Mouse (Mus musculus) CH12.LX (cell line): ENCODE measurements around the gene Lifr. TPM values are rescaled to one million over a fixed set of nuclear protein-coding genes. Genes with fewer than 3 reads are reported as not detected.

Experiments used
- DNase-seq: peaks from one replicate; pipeline ENCODE4 v3.0.0-alpha.2; 2013; ENCODE audit errors: extremely low read depth
- H3K27ac ChIP-seq: 2 replicates; pipeline ENCODE4 v1.5.1; 2012; ENCODE audit warnings: low read depth, mild to moderate bottlenecking, control low read depth, moderate library complexity; ENCODE audit not compliant: insufficient read depth
- H3K27me3 ChIP-seq: replicated peaks from 2 replicates; pipeline ENCODE3; 2012; ENCODE audit warnings: inconsistent platforms
- H3K36me3 ChIP-seq, 2 experiments: replicated peaks in 1 of 2; 2 replicates each; pipeline versions ENCODE3 to v1.6.1; 2012; ENCODE audit warnings: inconsistent platforms in 1 of 2, low read length in 1 of 2, mild to moderate bottlenecking in 1 of 2, mixed read lengths in 1 of 2, moderate library complexity in 1 of 2; ENCODE audit not compliant: control insufficient read depth in 1 of 2, insufficient read depth in 1 of 2
- H3K4me1 ChIP-seq, 2 experiments: 2 replicates each; pipeline ENCODE4 v1.6.1; 2012; ENCODE audit warnings: inconsistent platforms in 1 of 2, moderate library complexity in 1 of 2; ENCODE audit not compliant: insufficient read depth in 2 of 2, control insufficient read depth in 1 of 2
- H3K4me2 ChIP-seq: 2 replicates; pipeline ENCODE4 v1.6.1; 2012; ENCODE audit warnings: low read depth, mild to moderate bottlenecking, control low read depth; ENCODE audit not compliant: poor library complexity, insufficient read depth, severe bottlenecking
- H3K4me3 ChIP-seq, 3 experiments: fragments of 150-350 bp in 1 of 3; sonication (generic) in 1 of 3; replicated peaks in 1 of 3; 2 replicates each; pipeline versions ENCODE3 to v1.5.1; 2011 to 2012; ENCODE audit warnings: low read depth in 2 of 3, low read length in 2 of 3, mild to moderate bottlenecking in 2 of 3, moderate library complexity in 2 of 3, control low read depth in 1 of 3, improper control_type of control experiment in 1 of 3, inconsistent platforms in 1 of 3, mixed read lengths in 1 of 3; ENCODE audit not compliant: poor library complexity in 1 of 3
- H3K79me2 ChIP-seq: replicated peaks from 2 replicates; pipeline ENCODE4 v1.6.1; 2012; ENCODE audit warnings: mild to moderate bottlenecking, moderate library complexity; ENCODE audit not compliant: control insufficient read depth, poor library complexity, insufficient read depth, severe bottlenecking; ENCODE audit errors: extremely low read depth
- H3K9ac ChIP-seq: 2 replicates; pipeline ENCODE4 v1.6.1; 2012; ENCODE audit warnings: low read depth, mild to moderate bottlenecking, control low read depth, moderate library complexity; ENCODE audit not compliant: insufficient read depth
- H3K9me3 ChIP-seq: replicated peaks from 2 replicates; pipeline ENCODE3; 2012; ENCODE audit warnings: low read length, inconsistent platforms, mixed read lengths
- BHLHE40 ChIP-seq: IDR thresholded peaks from 2 replicates; pipeline ENCODE4 v1.6.1; 2011; ENCODE audit warnings: mild to moderate bottlenecking, low read depth, low read length, improper control_type of control experiment
- CHD2 ChIP-seq: IDR thresholded peaks from 2 replicates; pipeline ENCODE4 v1.6.1; 2011; ENCODE audit warnings: low read length, improper control_type of control experiment
- E2F4 ChIP-seq: IDR thresholded peaks from 2 replicates; pipeline ENCODE4 v1.6.1; 2011; ENCODE audit warnings: low read depth, low read length, improper control_type of control experiment; ENCODE audit not compliant: insufficient replicate concordance
- EP300 ChIP-seq: IDR thresholded peaks from 2 replicates; pipeline ENCODE4 v1.6.1; 2011; ENCODE audit warnings: low read length, improper control_type of control experiment
- ETS1 ChIP-seq: conservative IDR thresholded peaks from 2 replicates; pipeline ENCODE4 v1.6.1; 2012; ENCODE audit warnings: low read depth, mild to moderate bottlenecking, inconsistent platforms, low read length, improper control_type of control experiment, moderate library complexity
- HCFC1 ChIP-seq: IDR thresholded peaks from 2 replicates; pipeline ENCODE4 v1.6.1; 2012; ENCODE audit warnings: low read depth, mild to moderate bottlenecking, inconsistent platforms, low read length, improper control_type of control experiment
- IRF4 ChIP-seq: IDR thresholded peaks from 2 replicates; pipeline ENCODE4 v1.6.1; 2014; ENCODE audit warnings: low read depth, mild to moderate bottlenecking, inconsistent platforms, low read length, improper control_type of control experiment
- JUN ChIP-seq: IDR thresholded peaks from 2 replicates; pipeline ENCODE4 v1.6.1; 2011; ENCODE audit warnings: low read depth, mild to moderate bottlenecking, low read length, improper control_type of control experiment, moderate library complexity; ENCODE audit not compliant: insufficient read depth
- KAT2A ChIP-seq: IDR thresholded peaks from 2 replicates; pipeline ENCODE4 v1.6.1; 2012; ENCODE audit warnings: low read length, improper control_type of control experiment, inconsistent platforms; ENCODE audit not compliant: insufficient replicate concordance
- MAX ChIP-seq: IDR thresholded peaks from 2 replicates; pipeline ENCODE4 v1.6.1; 2011; ENCODE audit warnings: low read length, improper control_type of control experiment
- MAZ ChIP-seq: IDR thresholded peaks from 2 replicates; pipeline ENCODE4 v1.6.1; 2012; ENCODE audit warnings: low read depth, mild to moderate bottlenecking, inconsistent platforms, low read length, improper control_type of control experiment, moderate library complexity
- MEF2A ChIP-seq: IDR thresholded peaks from 2 replicates; pipeline ENCODE4 v1.6.1; 2014; ENCODE audit warnings: low read depth, mild to moderate bottlenecking, inconsistent platforms, low read length, improper control_type of control experiment, borderline replicate concordance
- MXI1 ChIP-seq: IDR thresholded peaks from 2 replicates; pipeline ENCODE4 v1.6.1; 2011; ENCODE audit warnings: mild to moderate bottlenecking, low read depth, low read length, improper control_type of control experiment
- MYC ChIP-seq: IDR thresholded peaks from 2 replicates; pipeline ENCODE4 v1.6.1; 2011; ENCODE audit warnings: low read depth, mild to moderate bottlenecking, improper control_type of control experiment, low read length
- NELFE ChIP-seq: IDR thresholded peaks from 2 replicates; pipeline ENCODE4 v1.6.1; 2011; ENCODE audit warnings: low read depth, low read length, improper control_type of control experiment
- NRF1 ChIP-seq: IDR thresholded peaks from 2 replicates; pipeline ENCODE4 v1.6.1; 2014; ENCODE audit warnings: low read depth, mild to moderate bottlenecking, inconsistent platforms, low read length, improper control_type of control experiment, moderate library complexity
- POLR2A ChIP-seq: IDR thresholded peaks from 2 replicates; pipeline ENCODE4 v1.6.1; 2011; ENCODE audit warnings: low read depth, mild to moderate bottlenecking, improper control_type of control experiment, low read length
- RCOR1 ChIP-seq: conservative IDR thresholded peaks from 2 replicates; pipeline ENCODE4 v1.6.1; 2012; ENCODE audit warnings: low read depth, mild to moderate bottlenecking, inconsistent platforms, low read length, improper control_type of control experiment
- SIN3A ChIP-seq: IDR thresholded peaks from 2 replicates; pipeline ENCODE4 v1.6.1; 2012; ENCODE audit warnings: low read length, improper control_type of control experiment, inconsistent platforms
- TBP ChIP-seq: conservative IDR thresholded peaks from 2 replicates; pipeline ENCODE4 v1.6.1; 2011; ENCODE audit warnings: low read depth, low read length, improper control_type of control experiment
- USF1 ChIP-seq: IDR thresholded peaks from 2 replicates; pipeline ENCODE4 v1.6.1; 2014; ENCODE audit warnings: low read depth, mild to moderate bottlenecking, inconsistent platforms, low read length, improper control_type of control experiment
- ZKSCAN1 ChIP-seq: IDR thresholded peaks from 2 replicates; pipeline ENCODE4 v1.6.1; 2012; ENCODE audit warnings: low read depth, inconsistent platforms, low read length, improper control_type of control experiment, borderline replicate concordance
- ZMIZ1 ChIP-seq: IDR thresholded peaks from 2 replicates; pipeline ENCODE4 v1.6.1; 2012; ENCODE audit warnings: low read depth, mild to moderate bottlenecking, inconsistent platforms, low read length, improper control_type of control experiment
- dilution Hi-C: fragments of 300-500 bp; cut with MboI; formaldehyde crosslinking; loops from 2 replicates; pipeline ENCODE4 v1.14.3; 2020; ENCODE audit warnings: low sequenced_read_pairs; ENCODE audit not compliant: extremely low pct_unique_long_range_greater_than_20kb, extremely low pct_ligation_motif_present
- in situ Hi-C: fragments of 300-500 bp; cut with MboI; formaldehyde crosslinking; loops from 3 replicates; pipeline ENCODE4 v1.14.3; 2019; ENCODE audit warnings: low sequenced_read_pairs, low pct_ligation_motif_present, low pct_unique_long_range_greater_than_20kb, mixed read lengths
- polyA plus RNA-seq: library from polyadenylated mRNA; unstranded; fragments of >175 nt; gene quantifications from 2 replicates; pipeline ENCODE4 v1.2.1, GENCODE M21; 2012; ENCODE audit warnings: low read depth; ENCODE audit not compliant: insufficient read length
- total RNA-seq, 2 experiments: library from RNA; depleted of rRNA; stranded (reverse); fragments of 300-350 nt in 1 of 2; fragments of >200 nt in 1 of 2; gene quantifications; 2 replicates each; pipeline ENCODE4 v1.2.3; 2012 to 2014

Gene Lifr
- total and polyA plus RNA-seq, 3 experiments: 0.03 TPM; not detected in 2

DNA sequence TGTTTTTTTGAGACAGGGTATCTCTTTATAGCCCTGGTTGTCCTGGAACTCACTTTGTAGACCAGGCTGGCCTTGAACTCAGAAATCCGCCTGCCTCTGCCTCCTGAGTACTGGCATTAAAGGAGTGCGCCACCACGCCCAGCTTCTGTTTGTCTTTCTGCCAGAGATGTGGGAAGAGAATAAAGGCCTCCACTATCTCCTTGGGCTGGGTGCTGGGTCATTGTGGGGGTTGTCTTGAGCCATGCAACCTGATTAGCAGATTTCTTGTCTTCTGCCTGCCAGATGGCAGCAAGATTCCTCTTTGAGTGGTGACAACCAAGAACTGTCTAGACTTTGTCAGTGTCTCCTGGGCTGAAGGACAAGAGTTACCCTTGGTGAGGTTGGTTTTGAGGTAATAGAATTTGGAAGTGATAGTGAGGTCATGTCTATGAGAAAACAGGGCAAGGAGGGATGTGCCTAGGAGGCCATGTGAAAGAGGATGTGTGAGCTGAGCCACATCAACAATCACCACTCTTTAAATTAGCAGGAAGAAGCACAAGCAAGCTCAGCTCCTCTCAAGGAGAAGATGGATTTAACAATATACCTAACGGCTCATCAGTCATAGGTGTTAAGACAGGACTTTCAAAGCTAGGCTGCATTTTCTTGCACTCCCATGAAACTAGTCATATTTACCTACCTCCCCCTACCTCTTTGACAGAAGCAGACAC is 10.6 kb upstream of the Lifr start:
- dilution Hi-C loops: no loop called here
- no peak for TF ChIP-seq E2F4
- no peak for TF ChIP-seq NELFE
- no peak for TF ChIP-seq MEF2A
- TF ChIP-seq MAZ: no peak
- no peak for TF ChIP-seq POLR2A
- no peak for TF ChIP-seq TBP
- TF ChIP-seq BHLHE40: no peak
- TF ChIP-seq USF1: no peak
- no peak for TF ChIP-seq RCOR1
- no peak for TF ChIP-seq JUN
- TF ChIP-seq MAX: no peak
- no peak for TF ChIP-seq HCFC1
- in situ Hi-C loops: no loop called here

DNA sequence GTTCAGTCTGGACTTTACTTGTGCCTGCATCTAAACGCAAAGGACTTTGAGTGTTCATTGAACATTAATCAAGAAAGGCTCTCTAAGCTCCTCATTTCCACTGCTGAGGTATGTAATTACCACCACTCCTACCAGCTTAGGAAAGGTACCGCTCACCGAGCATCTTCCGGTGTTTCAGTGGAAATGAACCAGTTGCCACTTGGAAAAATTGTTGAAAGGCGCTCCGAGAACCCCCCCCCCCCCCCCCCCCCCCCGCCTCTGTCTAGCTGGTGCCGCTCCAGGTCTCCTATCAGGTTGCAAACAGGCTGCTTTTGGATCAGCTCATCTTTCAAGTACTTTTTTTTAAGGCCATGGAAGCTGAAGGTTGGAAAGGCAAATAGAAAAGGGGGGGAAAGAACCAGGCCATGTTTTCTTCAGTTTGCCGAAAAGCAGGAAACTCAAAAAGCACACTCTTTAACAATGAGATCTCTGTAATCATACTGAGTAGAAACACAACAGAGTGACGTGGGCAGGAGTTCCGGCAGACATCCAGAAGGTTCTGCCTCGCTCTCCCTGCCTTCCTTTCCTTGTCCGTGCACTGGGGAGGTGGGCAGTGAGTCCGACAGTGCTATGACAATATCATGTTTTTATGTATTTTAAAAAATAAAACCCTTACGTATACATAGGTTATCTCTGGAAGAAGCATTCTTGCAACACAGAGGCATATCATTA is 9.3 kb upstream of the Lifr start:
- H3K9ac ChIP-seq: no peak overlapping the region
- H3K4me3 ChIP-seq: no peak overlapping the region
- H3K79me2 ChIP-seq: no peaks in the 10 kb centered on the region
- no peaks in the 10 kb centered on the region for H3K36me3 ChIP-seq
- peaks cover 0 to 31% of the 10 kb centered on the region in 2 experiments; a peak in 2 of 4 replicates for H3K4me1 ChIP-seq
- no peak overlapping the region for H3K27ac ChIP-seq
- dilution Hi-C loops: no loop called here
- H3K27me3 ChIP-seq: peaks cover 2% of the 10 kb centered on the region
- no peak for TF ChIP-seq ZKSCAN1
- no peak for TF ChIP-seq IRF4
- no peak for TF ChIP-seq SIN3A
- no peak for TF ChIP-seq MYC
- TF ChIP-seq USF1: no peak
- no peak for TF ChIP-seq KAT2A
- TF ChIP-seq ZMIZ1: no peak
- TF ChIP-seq TBP: no peak
- TF ChIP-seq BHLHE40: no peak
- no peak for TF ChIP-seq MXI1
- no peak for TF ChIP-seq NELFE
- TF ChIP-seq NRF1: no peak
- TF ChIP-seq ETS1: no peak
- no peak for TF ChIP-seq JUN
- TF ChIP-seq CHD2: no peak
- no peak for TF ChIP-seq MAX
- no peak for TF ChIP-seq EP300
- no peak for TF ChIP-seq MAZ
- no peak overlapping the region for H3K4me2 ChIP-seq
- H3K9me3 ChIP-seq: no peaks in the 10 kb centered on the region
- DNase-seq: no peak
- in situ Hi-C loops: no loop called here

More for the DNA sequence above, 10.6 kb upstream of the Lifr start:
- DNase-seq: no peak
- H3K4me1 ChIP-seq: peaks cover 0 to 18% of the 10 kb centered on the region in 2 experiments; a peak in 2 of 4 replicates
- H3K36me3 ChIP-seq: no peaks in the 10 kb centered on the region
- no peaks in the 10 kb centered on the region for H3K79me2 ChIP-seq
- no peak overlapping the region for H3K4me2 ChIP-seq
- H3K27ac ChIP-seq: no peak overlapping the region
- H3K27me3 ChIP-seq: no peaks in the 10 kb centered on the region
- H3K9ac ChIP-seq: no peak overlapping the region
- no peaks in the 10 kb centered on the region for H3K9me3 ChIP-seq
- H3K4me3 ChIP-seq: no peak overlapping the region
